ENCODE assay signal across 27 mouse cellular contexts in genomic region chr5:5260309-5260708, GRCm38 (mm10).
DNase-seq lines count a peak whose midpoint lies in the region; ATAC-seq lines count a peak whose summit lies in the region.
"Had no signal": no experiment of that assay in that cellular context is flagged by ENCODE, and none has a peak within 500 bp of the region (broad histone marks: within the 10 kb centered on the region; RNA-seq: fewer than 3 reads in every experiment).

No protein-coding gene starts in this region.

- H3K4me3 ChIP-seq in heart, embryonic 13.5 days = no peak overlapping the region
- H3K4me3 ChIP-seq in kidney, embryonic 15.5 days (replicated peaks) = no peak overlapping the region
- no peak overlapping the region for H3K4me3 ChIP-seq in midbrain, embryonic 11.5 days (ENCODE audit: low read depth, low read length)
- H3K4me3 ChIP-seq in midbrain, embryonic 13.5 days (replicated peaks) = no peak overlapping the region
- no peak overlapping the region for H3K4me3 ChIP-seq in liver, embryonic 12.5 days
- H3K4me3 ChIP-seq: forebrain, embryonic 13.5 days; limb, embryonic 10.5 days; limb, embryonic 15.5 days; midbrain, embryonic 15.5 days; neural tube, embryonic 15.5 days had no signal

- DNase-seq in heart, adult 18-20 months = no peak
- DNase-seq in kidney, adult 11 months = peak; percentile 4
- DNase-seq in midbrain, embryonic 11.5 days (ENCODE audit: low spot score, missing footprints) = peak; percentile 77
- DNase-seq: adrenal gland, postnatal 25 days; cerebellum, adult 11-12 months; cerebellum, adult 9-11 months; gastrocnemius, postnatal 14 days; kidney, postnatal 36 days; layer of hippocampus, postnatal 36 days; lung, adult 2 months; lung, postnatal 10 days; retina, postnatal 1 day; right cerebral cortex, postnatal 14 days had no signal

- no peaks in the 10 kb centered on the region for H3K36me3 ChIP-seq in heart, embryonic 13.5 days
- no peaks in the 10 kb centered on the region for H3K36me3 ChIP-seq in kidney, embryonic 15.5 days
- no peaks in the 10 kb centered on the region for H3K36me3 ChIP-seq in midbrain, embryonic 11.5 days (ENCODE audit: control insufficient read depth, insufficient read depth, low read length)
- H3K36me3 ChIP-seq in midbrain, embryonic 13.5 days = no peaks in the 10 kb centered on the region
- H3K36me3 ChIP-seq in liver, embryonic 12.5 days = no peaks in the 10 kb centered on the region
- H3K36me3 ChIP-seq: limb, embryonic 10.5 days; limb, embryonic 15.5 days; midbrain, embryonic 15.5 days; neural tube, embryonic 15.5 days had no signal

- WGBS in heart, embryonic 13.5 days = 38% methylated on average over 7 of the region's 7 CpGs
- WGBS in kidney, embryonic 15.5 days = 75% methylated on average over 7 of the region's 7 CpGs
- WGBS in midbrain, embryonic 11.5 days = 57% methylated on average over 7 of the region's 7 CpGs
- 54% methylated on average over 7 of the region's 7 CpGs for WGBS in midbrain, embryonic 13.5 days
- WGBS in liver, embryonic 12.5 days (ENCODE audit: insufficient replicate concordance) = 69% methylated on average over 7 of the region's 7 CpGs

- no peak for ATAC-seq in heart, embryonic 13.5 days (ENCODE audit: extremely low read depth, insufficient number of reproducible peaks, low FRiP score, low TSS enrichment)
- no peak for ATAC-seq in kidney, embryonic 15.5 days (replicated peaks; ENCODE audit: low FRiP score)
- no peak for ATAC-seq in midbrain, embryonic 11.5 days (ENCODE audit: low FRiP score)
- ATAC-seq in midbrain, embryonic 13.5 days = no peak
- no peak for ATAC-seq in liver, embryonic 12.5 days
- ATAC-seq: CD4-positive, CD25-positive, alpha-beta regulatory T cell, adult 4 months; forebrain, embryonic 13.5 days; intestine, postnatal 0 days; midbrain, embryonic 15.5 days had no signal

- no peaks in the 10 kb centered on the region for H3K9me3 ChIP-seq in heart, embryonic 13.5 days
- no peaks in the 10 kb centered on the region for H3K9me3 ChIP-seq in kidney, embryonic 15.5 days (replicated peaks)
- no peaks in the 10 kb centered on the region for H3K9me3 ChIP-seq in midbrain, embryonic 11.5 days (ENCODE audit: control insufficient read depth, low read length)
- H3K9me3 ChIP-seq in midbrain, embryonic 13.5 days = no peaks in the 10 kb centered on the region
- no peaks in the 10 kb centered on the region for H3K9me3 ChIP-seq in liver, embryonic 12.5 days (replicated peaks)
- H3K9me3 ChIP-seq: forebrain, embryonic 13.5 days; limb, embryonic 10.5 days; limb, embryonic 15.5 days; midbrain, embryonic 15.5 days; neural tube, embryonic 15.5 days had no signal

- peaks cover 61% of the 10 kb centered on the region for H3K4me1 ChIP-seq in heart, embryonic 13.5 days
- peaks cover 10% of the 10 kb centered on the region; the same call in 1 of the 2 replicates for H3K4me1 ChIP-seq in kidney, embryonic 15.5 days
- peaks cover 7% of the 10 kb centered on the region; the same call in 1 of the 2 replicates for H3K4me1 ChIP-seq in midbrain, embryonic 11.5 days (ENCODE audit: control insufficient read depth, insufficient read depth, low read length)
- peaks cover 29% of the 10 kb centered on the region for H3K4me1 ChIP-seq in midbrain, embryonic 13.5 days (replicated peaks)
- no peaks in the 10 kb centered on the region for H3K4me1 ChIP-seq in liver, embryonic 12.5 days
- H3K4me1 ChIP-seq: limb, embryonic 15.5 days had no signal

- peak overlapping the region; percentile 12 for H3K4me2 ChIP-seq in heart, embryonic 13.5 days
- no peak overlapping the region for H3K4me2 ChIP-seq in kidney, embryonic 15.5 days
- H3K4me2 ChIP-seq in midbrain, embryonic 11.5 days = no peak overlapping the region
- no peak overlapping the region for H3K4me2 ChIP-seq in midbrain, embryonic 13.5 days (replicated peaks)
- no peak overlapping the region for H3K4me2 ChIP-seq in liver, embryonic 12.5 days
- H3K4me2 ChIP-seq: forebrain, embryonic 13.5 days; hindbrain, embryonic 14.5 days; limb, embryonic 15.5 days; midbrain, embryonic 15.5 days; neural tube, embryonic 15.5 days had no signal

- H3K27ac ChIP-seq in heart, embryonic 13.5 days (replicated peaks) = peak overlapping the region; percentile 13; the same call in 1 of the 2 replicates
- no peak overlapping the region for H3K27ac ChIP-seq in kidney, embryonic 15.5 days
- no peak overlapping the region for H3K27ac ChIP-seq in midbrain, embryonic 11.5 days (ENCODE audit: low read depth, low read length)
- no peak overlapping the region for H3K27ac ChIP-seq in midbrain, embryonic 13.5 days
- H3K27ac ChIP-seq in liver, embryonic 12.5 days = no peak overlapping the region
- H3K27ac ChIP-seq: forebrain, embryonic 13.5 days; hindbrain, embryonic 14.5 days; limb, embryonic 10.5 days; limb, embryonic 15.5 days; liver, embryonic 14.5 days; macrophage; neural tube, embryonic 15.5 days had no signal

- no peak overlapping the region for H3K9ac ChIP-seq in heart, embryonic 13.5 days
- no peak overlapping the region for H3K9ac ChIP-seq in kidney, embryonic 15.5 days
- no peak overlapping the region for H3K9ac ChIP-seq in midbrain, embryonic 11.5 days (ENCODE audit: low read length)
- H3K9ac ChIP-seq in midbrain, embryonic 13.5 days (replicated peaks) = no peak overlapping the region
- no peak overlapping the region for H3K9ac ChIP-seq in liver, embryonic 12.5 days
- H3K9ac ChIP-seq: forebrain, embryonic 13.5 days; hindbrain, embryonic 14.5 days; limb, embryonic 15.5 days; liver, embryonic 14.5 days; midbrain, embryonic 15.5 days; neural tube, embryonic 15.5 days had no signal

- no peaks in the 10 kb centered on the region for H3K27me3 ChIP-seq in heart, embryonic 13.5 days (replicated peaks)
- H3K27me3 ChIP-seq in kidney, embryonic 15.5 days = no peaks in the 10 kb centered on the region
- no peaks in the 10 kb centered on the region for H3K27me3 ChIP-seq in midbrain, embryonic 11.5 days (ENCODE audit: control insufficient read depth, insufficient read depth, low read length)
- no peaks in the 10 kb centered on the region for H3K27me3 ChIP-seq in midbrain, embryonic 13.5 days
- H3K27me3 ChIP-seq in liver, embryonic 12.5 days (replicated peaks) = no peaks in the 10 kb centered on the region
- H3K27me3 ChIP-seq: forebrain, embryonic 13.5 days; limb, embryonic 15.5 days; midbrain, embryonic 15.5 days; neural tube, embryonic 15.5 days had no signal

Comparison
In these comparisons a context has a peak if more than half of its experiments do, and no peak if none do; other contexts are left out.
1. DNase-seq: peak in kidney, adult 11 months (single experiment) and midbrain, embryonic 11.5 days (single experiment); none in heart, adult 18-20 months (0 of 2).